Mouse (Mus musculus): ENCODE measurements at regions not wholly inside any gene's neighbourhood (a gene's known extent, or its start where the extent isn't known, plus 50 kb on each side); places are given as distances from the start of the nearest gene placed in this dataset.

DNA sequence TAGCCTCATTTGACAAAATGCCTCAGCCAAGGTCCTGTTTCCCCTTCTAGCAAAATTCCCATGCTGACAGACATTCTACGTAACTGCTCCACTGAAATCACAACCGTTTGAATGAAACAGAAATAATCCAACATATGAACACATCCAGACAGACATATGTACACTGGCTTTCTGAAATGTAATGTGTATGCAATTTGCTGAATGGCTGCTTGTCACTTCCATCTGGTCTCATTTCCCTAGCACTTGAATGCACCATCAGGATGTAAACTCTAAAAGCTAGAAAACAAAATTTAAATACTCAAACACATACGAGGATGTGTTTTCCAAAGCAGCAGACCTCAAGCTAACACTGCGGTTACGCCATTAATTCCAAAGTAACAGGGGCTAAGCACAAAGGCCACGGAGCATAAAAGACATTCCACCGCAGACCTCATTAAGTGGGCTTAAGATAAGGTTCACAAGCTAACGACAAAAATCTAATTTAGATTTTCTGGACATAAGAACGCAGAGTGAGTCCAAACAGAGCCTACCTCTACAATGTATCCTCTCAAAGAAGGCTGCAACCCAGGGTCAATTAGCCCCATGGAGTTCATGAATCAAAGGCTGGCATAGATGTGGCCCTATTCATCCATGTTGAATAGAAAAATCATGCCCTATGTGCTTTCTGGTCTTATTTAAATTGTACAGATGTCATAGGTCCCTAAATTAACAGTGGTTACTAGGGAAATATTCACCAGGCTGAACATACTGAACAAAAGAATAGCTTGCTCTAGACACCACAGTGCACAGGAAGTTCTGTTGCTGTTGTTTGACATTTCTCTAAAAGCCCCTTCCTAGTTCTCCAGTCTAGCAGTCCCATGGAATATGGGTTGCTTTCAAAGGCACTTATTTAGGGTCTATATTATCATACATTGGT is 630.5 kb downstream of the Nedd1 start:
- DNase-seq (ENCODE audit: low spot score in 2 of 2), result no peak

DNA sequence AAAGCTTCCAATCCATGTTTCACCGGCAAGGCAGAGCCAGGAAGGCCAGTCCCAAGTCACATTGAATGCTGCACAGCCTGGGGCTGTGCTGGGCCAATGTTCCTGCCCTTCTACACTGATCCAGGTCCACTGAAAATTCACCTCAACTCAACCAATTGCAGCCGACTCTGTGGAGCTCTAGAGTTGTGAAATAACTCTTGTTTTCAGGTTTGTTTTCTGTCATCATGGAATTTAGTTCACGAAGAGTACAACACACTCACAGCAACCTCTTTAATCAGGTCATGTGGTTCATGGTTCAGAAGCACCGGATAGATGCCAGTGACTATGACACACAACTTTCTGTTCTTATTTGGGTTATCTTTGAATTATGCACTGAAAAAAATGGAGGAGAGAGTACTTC is 640.1 kb downstream of the Nedd1 start:
- no peak for DNase-seq (ENCODE audit: low spot score in 2 of 2)

DNA sequence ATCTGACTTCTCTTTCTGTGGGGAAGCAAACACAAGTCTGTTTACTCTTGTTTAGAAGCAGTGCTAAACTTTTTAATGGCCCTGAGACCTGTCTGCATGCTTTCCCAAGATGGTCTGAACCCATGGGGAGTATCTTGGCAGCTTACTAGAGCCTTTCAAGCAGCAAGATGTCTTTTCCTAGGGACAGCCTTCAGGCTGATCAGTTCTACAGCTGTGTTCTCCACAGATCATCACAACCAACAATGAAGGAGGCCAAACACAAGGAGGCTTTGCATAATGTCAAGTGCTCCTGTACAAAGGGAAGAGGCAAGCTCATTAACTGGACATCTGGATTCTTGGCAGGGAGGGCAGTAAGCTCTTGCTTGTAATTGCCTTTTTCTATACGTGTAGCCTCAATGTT is 641.0 kb downstream of the Nedd1 start:
- DNase-seq (ENCODE audit: low spot score in 2 of 2), result no peak

DNA sequence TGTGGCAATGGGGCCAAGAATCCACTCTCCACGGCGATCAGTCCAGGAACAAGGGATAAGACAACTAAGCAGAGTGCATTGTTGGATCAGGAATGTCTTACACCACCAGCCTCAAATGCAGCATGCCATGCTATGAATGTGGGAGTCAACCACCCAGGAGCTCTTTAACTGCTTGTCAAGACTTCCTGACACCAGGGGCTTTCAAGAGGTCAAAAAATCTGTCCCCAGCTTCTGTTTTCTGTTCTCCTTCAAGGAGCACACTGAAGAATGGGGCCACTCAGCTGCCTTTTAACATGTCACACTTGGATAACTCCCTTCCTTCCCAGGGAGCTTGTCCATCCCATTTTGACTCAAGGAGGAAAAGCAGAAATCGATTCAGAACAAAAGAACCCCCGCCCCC is 642.8 kb downstream of the Nedd1 start:
- DNase-seq (ENCODE audit: low spot score in 2 of 2), result no peak

DNA sequence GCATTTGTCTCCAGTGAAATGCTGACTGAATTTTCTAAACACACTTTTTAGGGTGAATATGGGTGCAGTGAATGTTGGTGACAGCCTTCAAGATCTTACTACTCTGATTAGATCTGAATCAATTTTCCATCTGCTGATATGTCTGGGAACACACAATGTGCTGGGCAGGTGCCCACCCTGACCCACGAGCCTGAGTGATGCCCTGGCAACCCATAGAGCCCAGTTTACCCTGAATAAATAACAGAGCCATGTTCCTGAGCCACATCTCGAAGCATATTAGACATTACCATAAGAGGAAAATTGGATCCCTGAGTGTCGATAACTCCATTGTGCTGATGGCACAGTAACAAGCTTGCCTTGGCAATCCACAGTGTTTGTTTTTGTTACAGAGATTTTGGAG is 644.9 kb downstream of the Nedd1 start:
- no peak for DNase-seq (ENCODE audit: low spot score in 2 of 2)

DNA sequence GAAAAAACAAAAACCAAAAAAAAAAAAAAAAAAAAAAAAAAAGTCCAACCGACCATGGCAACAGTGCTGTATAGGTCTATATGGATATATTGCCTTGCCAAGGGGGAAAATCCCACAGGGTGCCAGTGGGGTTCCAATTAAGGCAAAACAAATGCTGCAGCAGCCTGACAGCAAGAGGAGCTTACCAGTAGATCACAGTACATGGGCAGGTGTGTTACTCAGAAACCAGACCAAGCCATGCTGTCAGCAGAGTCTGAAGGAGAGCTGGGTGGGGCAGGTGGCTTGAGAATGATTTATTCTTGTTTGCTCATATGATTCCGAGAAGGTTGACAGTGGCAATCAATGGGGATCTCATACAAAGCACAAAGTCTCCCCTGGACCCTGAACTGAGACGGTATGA is 645.5 kb downstream of the Nedd1 start:
- no peak for DNase-seq (ENCODE audit: low spot score in 2 of 2)

DNA sequence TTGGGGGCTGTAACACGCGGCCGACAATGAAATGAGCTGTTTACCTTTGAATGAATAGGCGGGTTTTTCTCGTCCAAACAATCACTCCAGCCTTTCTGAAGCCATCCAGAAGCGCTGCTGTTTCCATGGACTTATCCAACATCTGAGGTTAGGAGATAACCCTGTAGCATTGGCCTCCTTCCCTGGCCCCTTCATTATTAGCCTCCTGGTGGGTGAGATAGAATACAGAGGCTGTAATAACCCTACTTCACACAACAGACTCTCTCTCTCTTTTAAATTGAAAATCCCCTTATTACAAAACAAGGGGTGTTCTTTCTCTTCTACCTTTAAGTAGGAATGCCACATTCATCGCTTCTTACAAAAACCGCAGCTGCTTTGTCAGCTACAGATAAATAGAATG is 646.8 kb downstream of the Nedd1 start:
- no peak for DNase-seq (ENCODE audit: low spot score in 2 of 2)

DNA sequence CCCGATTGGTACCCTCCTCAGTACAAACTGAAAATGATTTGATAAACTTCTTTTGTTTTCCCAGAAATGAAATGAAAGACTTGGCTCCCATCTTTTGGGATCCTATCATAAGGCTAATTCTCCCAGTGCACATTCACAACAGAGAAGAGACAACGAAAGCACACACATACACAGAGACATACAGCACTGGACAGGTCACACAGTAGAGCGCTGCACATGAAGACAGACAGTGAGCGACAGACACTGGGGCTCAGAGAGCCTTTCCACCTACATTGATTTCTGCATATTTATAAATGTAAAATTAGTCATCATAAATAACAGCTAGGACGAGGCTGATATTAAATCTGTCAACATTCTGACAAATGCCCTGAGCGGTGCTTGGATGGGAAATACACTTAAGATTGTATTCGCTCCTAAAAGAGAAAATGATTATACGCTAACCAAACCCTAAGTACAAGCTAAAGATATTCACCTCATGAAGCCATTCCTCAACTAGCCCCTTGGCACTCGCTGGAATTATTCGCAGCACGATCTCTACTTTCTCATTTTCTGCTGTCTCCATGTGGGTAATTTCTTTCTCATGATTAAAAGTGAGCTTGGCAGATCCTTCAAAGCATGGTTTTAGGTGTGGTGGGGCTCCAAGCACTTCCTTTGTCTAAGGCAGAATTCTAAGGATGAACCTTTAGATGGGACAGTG is 647.4 kb downstream of the Nedd1 start:
- DNase-seq (ENCODE audit: low spot score in 2 of 2), result no peak

DNA sequence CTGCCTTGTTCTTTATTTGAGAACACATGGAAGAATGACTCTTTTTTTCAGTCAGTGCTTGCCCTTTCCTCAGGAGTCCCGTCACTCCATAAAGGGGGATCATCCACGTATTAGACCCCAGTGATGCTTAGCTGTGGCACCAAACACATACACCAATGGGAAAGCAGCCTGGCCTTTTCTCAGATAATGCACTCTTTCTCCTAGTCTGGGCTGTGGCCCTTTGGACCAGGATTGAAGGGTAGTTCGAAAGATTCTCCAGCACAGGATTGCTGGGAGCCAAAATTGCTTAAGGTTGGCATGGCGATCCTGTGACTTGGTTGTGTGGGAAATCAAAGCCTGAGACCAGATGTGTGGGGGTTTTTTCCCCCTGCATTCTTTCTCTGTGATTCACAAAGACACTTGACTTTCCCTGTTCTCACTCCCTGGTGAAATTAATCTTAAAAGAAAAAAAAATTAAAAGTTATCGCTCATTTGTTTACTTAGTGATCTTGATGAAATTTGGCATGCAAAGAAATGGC is 648.3 kb downstream of the Nedd1 start:
- DNase-seq (ENCODE audit: low spot score in 2 of 2), result no peak

DNA sequence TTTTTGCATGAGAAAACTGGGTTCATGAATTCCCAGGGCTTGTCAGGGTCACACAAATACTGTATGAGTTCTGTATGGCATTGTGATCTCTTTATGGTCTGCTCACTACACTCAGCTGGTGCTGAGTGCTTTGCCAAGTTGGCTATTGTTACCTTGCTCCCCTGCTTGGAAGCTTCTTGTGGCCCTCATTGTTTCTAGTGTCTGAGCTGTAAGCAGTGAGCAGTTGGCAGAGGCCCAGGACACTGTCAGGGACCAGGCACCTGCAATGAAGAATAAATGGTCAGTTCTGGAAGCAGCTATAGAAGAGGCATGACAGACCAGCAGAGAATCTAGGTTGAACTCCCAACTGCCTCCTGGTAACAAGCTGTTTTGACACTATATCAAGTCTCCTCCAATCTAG is 677.4 kb downstream of the Nedd1 start:
- no peak for DNase-seq (ENCODE audit: low spot score in 2 of 2)

DNA sequence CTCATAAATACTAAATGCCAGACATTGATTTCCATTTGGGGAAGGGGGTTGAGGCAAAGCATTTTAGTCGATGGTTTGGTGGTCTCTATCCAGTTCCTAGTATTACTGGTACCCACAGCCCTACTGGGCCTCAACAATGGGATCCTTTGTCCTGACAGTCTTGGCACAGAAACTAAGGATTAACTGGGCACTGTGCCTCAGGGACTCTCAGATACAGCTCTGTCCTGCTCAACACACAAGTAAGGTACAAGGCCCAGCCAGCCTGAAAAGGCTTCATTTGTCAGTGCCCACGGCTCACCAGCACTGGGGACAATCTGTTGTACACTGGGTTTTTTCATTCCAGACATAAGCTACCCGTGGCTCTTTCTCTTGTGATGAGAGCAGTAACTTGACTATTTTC is 686.0 kb downstream of the Nedd1 start:
- DNase-seq (ENCODE audit: low spot score in 2 of 2), result peak; percentile 50 to 51

DNA sequence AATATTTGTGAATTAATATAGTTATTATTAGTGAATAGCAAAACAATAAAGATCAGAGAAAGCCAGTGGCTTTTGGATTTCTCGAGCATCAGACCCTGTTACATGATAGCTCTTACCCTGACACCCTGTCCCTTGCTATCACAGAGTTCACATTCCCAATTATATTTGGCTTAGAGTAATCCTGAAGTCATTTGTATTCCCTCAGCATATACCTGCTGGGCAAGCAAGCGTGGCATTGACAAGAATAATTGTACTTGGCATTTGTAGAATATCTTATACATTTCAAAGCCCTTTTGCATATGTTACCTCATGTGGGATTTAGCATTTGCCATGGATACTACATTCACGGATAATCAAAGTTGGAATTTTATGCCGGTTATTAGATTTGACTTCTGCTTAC is 692.0 kb downstream of the Nedd1 start:
- DNase-seq (ENCODE audit: low spot score in 2 of 2), result no peak

DNA sequence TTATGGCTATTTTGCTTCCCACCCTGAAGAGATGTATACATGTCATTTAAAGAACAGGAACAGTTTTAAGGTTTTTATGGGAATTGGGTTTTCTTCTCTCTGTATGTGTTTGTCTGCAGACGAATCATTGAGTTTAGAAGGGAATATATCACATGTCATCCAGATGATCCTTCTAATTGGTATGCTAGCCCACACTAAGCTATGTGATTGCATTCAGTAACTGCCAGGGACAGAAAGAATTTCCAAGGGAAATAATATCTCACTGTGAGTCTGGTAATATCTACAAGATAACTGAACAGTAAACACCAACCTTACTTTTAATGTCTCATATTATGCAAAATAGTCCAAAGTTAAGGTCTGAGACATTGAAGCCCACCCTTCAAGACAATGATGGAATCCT is 698.0 kb downstream of the Nedd1 start:
- DNase-seq (ENCODE audit: low spot score in 2 of 2), result no peak

DNA sequence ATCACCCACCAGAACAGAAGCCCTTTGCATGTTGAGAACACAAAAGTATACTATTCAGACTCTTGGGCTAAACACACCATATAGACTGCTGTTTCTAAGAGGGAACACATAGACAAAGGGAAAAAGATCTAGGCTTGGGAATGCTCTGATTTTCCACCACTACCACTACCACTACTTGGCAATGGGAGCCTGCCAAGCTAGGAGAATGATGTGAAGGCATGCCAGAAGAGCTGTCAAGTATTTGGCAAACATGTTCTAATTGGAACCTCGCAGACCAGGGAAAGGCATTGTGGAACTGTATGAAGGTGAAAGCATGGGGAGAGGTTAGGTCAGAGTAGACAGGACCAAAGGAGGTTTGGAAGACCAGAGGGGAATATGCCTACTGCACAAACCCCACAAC is 701.2 kb downstream of the Nedd1 start:
- no peak for DNase-seq (ENCODE audit: low spot score in 2 of 2)

DNA sequence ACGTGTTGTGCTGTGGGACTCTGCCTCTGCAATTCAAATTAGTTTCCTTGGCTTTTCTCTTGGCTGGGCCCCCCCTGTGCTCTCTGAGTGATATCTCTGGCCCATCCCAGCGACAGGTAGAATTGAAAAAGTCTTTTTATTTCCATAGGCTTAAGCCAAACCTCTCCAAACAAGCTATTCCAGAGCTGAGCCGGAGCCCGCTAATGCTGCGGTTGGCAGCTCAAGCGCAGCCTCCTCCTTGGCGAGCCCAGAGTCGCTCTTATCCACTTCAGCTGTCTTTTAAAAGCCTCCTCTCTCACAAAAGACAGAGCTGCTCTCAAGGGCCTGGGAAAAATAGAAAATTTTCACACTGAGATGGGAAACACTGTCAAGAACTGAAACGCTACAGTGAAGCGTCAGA is 712.7 kb downstream of the Nedd1 start:
- no peak for DNase-seq (ENCODE audit: low spot score in 2 of 2)

DNA sequence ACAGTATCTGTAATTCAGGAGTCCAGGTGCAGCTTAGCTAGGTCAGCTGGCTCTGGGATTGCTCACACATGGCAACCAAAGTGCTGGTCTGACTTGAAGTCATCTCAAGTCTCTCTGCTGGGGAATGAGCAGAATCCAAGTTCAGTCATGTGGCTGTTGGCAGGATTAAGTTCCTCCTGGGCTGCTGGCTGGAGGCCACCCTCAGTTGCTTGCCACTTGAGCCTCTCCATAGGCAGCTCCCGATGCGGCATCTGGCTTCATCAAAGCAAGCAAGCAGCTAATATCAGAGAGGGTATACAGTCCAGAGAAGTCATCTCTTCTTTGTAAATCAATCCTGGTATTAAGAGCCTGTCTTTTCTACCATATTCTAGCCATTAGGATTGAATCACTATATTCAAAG is 714.3 kb downstream of the Nedd1 start:
- DNase-seq (ENCODE audit: low spot score in 2 of 2), result peak in 1 of 2 experiments; percentile 21

DNA sequence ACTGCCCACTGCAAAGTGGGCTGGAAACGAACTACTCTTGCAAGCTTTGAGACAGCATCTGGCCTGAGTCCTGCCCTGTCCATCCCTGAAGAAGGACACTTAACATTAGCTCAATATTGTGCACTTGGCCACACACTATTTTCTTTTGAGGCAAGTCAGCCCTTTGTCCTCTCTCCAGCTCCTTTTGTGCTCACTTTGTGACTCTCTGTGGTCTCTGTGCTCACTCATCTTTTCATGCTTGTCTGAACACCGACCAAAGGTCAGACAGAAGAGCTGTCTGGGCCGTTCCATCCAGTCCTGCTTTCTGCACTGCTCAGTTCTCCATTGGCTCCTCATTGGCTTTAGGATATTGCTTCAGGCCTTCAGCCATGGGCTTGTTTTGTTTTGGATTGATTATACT is 715.8 kb downstream of the Nedd1 start:
- no peak for DNase-seq (ENCODE audit: low spot score in 2 of 2)

DNA sequence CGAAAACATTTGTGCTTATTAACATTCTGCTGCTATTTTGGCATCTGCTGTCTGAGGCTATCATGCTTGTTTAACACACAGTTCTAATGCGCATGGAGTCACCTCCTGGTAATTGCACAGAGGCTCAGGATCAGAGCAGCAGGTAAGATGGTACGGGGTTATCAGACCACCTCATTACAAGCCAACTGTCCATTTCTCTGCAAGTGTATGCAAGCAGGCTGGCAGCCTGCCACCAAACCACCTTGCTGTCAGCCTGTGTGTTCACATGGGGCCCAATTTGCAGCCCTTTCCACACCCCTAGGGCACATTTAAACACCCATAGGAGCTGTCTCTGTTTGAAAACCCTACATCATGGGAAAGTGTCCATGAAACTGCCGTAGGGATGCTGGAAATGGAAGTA is 731.2 kb downstream of the Nedd1 start:
- DNase-seq (ENCODE audit: low spot score in 2 of 2), result no peak

DNA sequence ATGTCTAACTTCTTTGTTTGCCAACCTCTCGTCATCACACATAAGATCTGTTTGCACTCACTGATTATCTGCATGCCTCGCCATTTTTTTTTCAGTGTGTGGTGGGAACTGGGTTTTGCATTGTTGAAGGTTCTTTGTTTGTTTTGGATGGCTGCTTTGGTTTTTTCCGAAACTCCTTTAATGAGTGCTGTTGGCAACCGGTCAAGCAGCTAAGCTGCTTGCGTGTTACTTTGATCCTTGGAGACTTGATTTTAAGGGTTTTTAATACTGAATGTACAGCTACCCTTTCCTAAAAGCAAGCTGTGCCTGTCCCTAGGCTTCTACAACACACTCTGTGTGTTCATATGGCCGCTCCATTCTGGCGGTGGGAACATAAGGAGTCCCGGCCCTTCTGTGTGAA is 733.9 kb downstream of the Nedd1 start:
- DNase-seq (ENCODE audit: low spot score in 2 of 2), result peak in 1 of 2 experiments; percentile 17

DNA sequence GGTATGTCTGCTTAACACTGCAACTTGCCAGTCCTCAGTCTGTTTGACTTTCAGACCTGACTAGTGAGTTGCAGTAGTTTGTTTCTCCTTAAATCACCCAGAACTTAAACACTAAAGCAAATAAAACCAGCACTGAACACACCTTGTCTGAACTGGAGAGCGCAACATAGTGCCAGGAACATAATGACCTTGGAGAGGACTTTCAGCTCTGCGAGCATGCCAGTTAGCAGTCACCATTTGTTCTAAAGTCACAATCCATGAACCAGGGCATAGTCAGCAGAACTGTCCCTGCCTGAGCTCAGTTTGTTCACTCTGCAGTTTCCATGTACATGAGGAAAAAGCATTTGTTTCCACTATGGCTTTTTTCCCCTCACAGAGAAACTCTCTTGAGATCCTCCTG is 742.4 kb downstream of the Nedd1 start:
- DNase-seq (ENCODE audit: low spot score in 2 of 2), result no peak

DNA sequence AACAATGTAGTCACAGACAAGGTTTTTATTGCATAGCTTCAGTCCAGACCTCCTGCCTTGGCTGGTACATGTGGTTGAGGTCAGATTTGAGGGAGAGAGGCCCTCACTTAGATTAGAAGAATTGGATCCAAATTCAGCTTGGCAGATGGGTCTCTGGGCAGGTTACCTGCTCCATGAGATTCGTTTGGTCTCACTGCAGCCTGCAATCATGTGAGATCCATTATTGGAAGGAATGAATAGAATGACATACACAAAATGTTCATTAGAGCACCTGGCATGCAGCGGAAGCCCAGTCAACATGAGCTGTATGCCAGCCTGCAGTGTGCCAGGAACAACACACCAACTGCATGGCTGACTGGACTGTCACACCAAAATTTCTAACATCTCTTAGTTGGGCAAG is 750.3 kb downstream of the Nedd1 start:
- DNase-seq (ENCODE audit: low spot score in 2 of 2), result no peak

DNA sequence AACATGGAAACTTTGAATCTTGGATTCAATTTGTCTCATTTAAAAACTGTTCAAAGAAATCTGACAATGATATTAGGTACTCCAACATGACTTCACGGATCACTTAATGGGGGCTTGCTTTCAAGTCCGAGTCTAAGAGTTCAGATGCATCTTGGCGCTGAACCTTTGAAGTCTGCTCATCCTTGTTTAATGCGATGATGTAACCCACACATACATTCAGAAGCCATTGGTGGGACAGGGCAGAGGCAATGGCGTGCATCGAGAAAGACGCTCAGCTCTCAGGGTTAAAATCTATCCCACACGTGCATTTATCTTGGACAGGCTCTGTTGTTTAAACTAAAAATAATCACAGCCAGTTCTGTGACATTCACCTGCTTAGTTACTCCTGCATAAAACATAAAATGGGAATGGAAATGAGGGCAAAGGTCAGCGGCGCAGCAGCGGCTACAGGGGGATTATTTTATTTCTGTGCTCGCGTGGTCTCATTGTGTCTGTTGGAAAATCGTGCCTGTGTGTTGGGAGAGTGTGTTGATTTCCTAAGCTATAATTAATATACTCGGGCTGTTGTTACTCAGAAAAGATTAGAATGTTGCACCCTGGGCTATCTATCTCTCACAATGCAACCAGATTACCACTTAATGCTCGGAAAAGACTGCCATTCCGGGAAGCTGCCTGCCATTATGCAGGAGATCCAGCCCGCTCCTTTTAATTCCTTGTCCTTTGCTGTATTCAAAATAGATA is 754.5 kb downstream of the Nedd1 start:
- DNase-seq (ENCODE audit: low spot score in 2 of 2), result no peak
